Mouse (Mus musculus) natural killer cell, adult 2 months (primary cell): ENCODE data around the gene Reln.

Experiments used
- DNase-seq, 2 experiments: peaks; one replicate each; pipeline ENCODE4 v3.0.0; 2022; ENCODE audit warnings: low spot score in 2 of 2

Reln gene

GRCm38 (mm10) chr5:22224515-22224914 is 120.0 kb downstream of the Reln start:
- DNase-seq: no peak

GRCm38 (mm10) chr5:22223940-22224339 is 120.6 kb downstream of the Reln start:
- no peak for DNase-seq

GRCm38 (mm10) chr5:22208311-22209021 is 136.0 kb downstream of the Reln start:
- no peak for DNase-seq

GRCm38 (mm10) chr5:22197926-22198325 is 146.6 kb downstream of the Reln start:
- no peak for DNase-seq

- DNase-seq: no peak
Observed at GRCm38 (mm10) chr5:22196891-22197290, 147.6 kb downstream of the Reln start.

GRCm38 (mm10) chr5:22196476-22196875 is 148.0 kb downstream of the Reln start:
- DNase-seq: no peak

DNA sequence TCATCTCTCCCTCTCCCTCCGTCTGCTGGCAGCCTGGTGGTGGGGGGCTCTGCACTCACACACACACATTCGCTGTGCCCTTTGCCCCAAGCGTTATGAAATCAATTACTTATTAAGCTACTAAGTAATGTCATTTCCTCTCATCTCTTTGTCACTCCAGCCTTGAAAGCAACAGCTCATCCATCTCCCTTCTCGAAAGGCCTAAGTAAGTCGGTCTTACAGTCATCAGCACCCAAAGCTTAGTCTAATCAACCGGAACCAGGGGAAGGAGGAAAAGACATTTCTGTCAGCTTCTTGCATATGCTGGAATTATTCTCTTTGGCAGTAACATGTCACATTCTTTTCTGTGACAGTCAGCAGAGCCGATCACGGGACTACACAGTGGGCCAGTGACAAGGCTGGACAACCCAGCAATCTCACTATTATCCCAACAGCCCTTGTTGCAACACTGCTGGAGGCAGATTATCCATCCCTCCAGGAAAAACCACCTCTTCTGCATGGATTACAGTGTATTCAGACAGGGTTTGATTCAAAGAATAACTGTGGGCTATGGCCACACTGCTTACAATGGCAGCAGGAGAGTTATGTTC is 149.1 kb downstream of the Reln start:
- DNase-seq: no peak

- no peak for DNase-seq
Observed at GRCm38 (mm10) chr5:22191784-22192183, 152.7 kb downstream of the Reln start.

DNA sequence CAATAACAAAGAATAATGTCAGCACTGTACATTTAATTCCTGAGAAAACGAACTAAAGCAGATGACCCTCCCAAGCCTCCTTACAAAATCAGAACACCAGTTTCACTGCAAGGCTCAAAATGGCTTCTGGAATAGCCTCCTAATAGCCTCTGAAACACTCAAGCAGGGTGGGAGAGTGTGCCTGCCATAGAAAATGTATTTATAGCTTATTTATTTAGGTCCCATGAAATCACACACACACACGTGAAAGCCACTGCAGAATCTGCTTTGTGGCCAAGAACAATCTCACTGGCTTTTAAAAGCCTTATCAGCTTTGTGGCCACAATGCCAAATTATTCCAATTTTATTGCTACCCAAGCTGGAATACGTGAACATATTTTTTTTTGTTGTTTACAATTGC is 154.2 kb downstream of the Reln start:
- no peak for DNase-seq

DNA sequence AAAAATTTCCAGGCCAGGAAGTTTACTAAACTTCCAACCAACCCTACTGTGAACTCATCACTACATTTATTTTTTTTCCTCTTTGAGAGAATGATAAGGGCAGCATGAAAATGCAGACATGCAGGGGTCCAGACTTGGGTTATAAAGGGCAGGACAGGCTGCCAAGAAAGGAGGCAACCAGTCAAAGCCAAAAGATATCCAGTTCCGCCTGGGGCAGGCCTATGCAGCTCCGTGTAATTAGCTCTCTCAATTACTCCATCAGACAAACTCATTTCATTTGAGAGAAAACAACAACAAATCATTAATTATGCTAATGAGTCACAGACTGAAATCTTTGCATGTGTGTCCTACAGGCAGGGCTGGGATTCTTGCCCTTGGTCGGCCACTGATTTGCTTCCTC is 156.9 kb downstream of the Reln start:
- DNase-seq: no peak

GRCm38 (mm10) chr5:22176480-22176879 is 168.0 kb downstream of the Reln start:
- no peak for DNase-seq

DNA sequence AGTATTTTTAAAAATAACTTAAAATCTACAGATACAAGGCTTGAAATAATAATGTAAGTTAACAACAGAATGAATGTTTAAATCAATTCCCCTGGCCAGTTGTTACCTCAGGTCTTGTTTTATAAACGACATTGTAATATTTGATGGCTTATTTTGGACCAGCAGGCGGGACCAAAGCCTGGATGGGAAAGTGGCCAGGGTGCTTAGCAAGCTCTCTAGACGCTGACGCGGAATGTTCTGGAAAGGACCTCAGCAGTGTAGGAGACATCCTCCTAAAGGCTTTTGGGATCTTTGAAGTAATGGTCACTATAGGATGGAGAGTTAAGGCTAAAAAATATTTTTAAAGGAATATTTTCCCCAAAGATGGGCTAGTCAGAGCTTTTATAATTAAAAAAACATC is 173.2 kb downstream of the Reln start:
- no peak for DNase-seq

DNA sequence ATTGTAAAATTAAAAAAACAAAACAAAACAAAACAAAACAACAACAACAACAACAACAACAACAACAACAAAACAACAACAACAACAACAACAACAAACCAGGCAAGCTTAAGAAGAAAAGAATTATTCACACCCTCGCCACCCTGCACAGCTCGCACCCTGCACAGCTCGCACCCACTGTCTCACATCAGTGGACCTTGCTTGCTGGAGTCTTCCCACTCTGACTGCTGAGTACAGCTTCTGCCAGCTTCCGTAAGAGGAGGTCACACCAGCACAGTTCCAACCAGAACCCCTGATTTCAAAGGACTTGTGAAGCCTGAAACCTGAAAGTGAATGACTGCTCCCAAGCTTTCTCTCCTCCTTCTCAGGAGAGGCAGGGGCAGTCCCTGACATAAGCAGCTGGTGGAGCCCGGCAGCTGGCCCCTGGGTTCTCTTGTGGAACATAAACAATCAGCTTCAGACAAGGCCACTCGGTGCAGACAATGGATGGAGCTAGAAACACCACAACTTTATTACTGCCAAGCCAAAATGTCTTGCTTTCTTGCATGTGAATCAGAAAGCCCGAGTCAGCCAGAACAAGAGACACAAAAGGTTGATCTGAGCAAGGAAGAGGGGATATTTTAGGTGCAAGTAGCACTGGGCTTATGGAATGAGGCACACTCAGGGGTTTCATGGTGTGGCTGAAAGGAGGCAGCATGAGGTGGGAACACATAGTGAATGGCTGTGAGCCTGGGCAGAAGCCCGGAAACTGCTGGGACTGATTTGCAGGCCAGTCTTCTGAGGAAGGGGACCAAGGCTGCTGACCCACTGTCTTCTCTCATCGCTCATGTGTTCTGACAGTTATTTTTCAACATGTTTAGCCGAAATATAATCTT is 180.2 kb downstream of the Reln start:
- no peak for DNase-seq

DNA sequence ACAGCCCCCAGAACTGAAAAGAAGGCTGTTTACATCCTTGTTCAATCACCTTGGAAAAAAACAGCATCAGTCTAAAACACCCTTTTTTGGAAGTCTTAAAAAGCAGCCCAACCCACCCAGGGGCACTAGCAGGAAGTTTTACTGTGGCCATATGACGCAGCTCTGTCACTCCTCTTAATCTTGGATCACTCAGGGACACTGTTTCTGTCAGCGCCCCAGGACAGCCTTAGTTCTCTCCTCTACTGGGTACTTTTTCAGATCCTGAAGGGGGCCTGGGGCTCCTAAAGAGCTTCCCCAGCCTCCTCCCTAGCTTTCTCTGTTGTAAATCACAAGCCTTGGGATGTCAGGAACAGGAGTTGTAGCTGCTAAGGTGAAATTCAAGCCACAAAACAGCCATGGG is 183.6 kb downstream of the Reln start:
- no peak for DNase-seq

GRCm38 (mm10) chr5:22158754-22159153 is 185.7 kb downstream of the Reln start:
- DNase-seq: no peak

- no peak for DNase-seq
Observed at GRCm38 (mm10) chr5:22153601-22154000, 190.9 kb downstream of the Reln start.

GRCm38 (mm10) chr5:22141821-22142220 is 202.7 kb downstream of the Reln start:
- no peak for DNase-seq

- no peak for DNase-seq
Observed at GRCm38 (mm10) chr5:22139015-22139414, 205.5 kb downstream of the Reln start.

GRCm38 (mm10) chr5:22134402-22134801 is 210.1 kb downstream of the Reln start:
- no peak for DNase-seq

DNA sequence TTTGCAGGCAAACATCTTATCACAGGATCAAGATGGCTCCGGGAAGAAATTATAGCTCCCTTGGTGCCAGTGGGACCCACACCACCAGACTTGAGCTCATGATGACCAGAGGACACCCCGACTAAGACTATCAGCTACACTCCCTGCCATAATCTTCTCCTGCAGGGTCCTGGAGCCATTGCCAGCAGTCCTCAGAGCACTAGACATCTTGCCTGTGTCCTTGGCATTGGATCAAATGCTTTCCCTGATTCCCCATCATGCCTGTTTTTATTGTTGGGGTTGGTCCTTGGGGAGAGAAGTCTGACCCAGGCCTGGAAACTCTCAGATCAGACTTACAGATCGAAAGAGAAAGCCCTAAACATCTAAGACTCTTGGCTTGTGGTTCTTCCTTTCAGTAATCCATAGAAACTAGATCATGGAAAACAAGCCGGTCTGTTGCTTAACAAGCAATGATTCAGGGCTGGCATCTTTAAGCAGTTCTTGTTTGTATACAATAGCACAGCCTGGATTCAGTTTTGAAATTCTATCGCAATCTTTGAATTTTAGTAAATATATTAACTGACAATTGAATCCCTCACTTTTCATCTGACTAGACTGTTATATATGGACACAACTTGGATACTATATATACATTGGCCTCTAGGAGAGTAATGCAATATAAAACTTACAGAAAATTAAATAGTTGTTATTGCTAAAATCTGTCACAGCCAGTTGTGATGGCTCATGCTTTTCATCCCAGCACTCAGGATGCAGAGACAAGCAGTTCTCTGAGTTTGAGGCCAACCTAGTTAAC is 212.6 kb downstream of the Reln start:
- no peak for DNase-seq

DNA sequence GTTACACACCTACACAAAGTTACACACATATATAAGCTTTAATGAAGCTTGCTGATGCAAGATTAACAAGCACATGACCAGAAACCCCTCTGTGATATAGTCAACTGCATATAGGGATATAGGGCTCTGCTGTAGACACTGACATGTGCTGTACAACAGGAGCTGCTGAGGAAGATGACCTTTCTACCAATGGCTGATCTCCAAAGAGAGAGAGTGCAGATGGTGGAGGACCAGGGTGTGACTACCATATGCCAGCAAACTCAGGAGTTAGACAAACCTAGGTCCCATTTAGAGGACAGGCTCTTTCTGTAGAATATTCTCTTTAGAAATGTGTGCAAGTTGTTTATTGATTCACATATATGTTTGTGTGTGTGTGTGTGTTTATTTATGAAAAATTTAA is 216.9 kb downstream of the Reln start:
- DNase-seq: no peak

- no peak for DNase-seq
Observed at GRCm38 (mm10) chr5:22119296-22119695, 225.2 kb downstream of the Reln start.
